Mouse (Mus musculus): ENCODE measurements around the gene Setd1b. TPM values are rescaled to one million over a fixed set of nuclear protein-coding genes. Genes with fewer than 3 reads are reported as not detected.

The Setd1b gene
- polyA plus RNA-seq, 1 experiment from 2014 or later, result 4.5 TPM

- TF ChIP-seq EP300 (optimal IDR thresholded peaks at IDR 0.05) (no peak), CTCF (IDR thresholded peaks at IDR 0.05; ENCODE audit: low read depth) (no peak)
- H3K4me2 ChIP-seq (replicated peaks; ENCODE audit: low read depth), result no peak overlapping the region
- DNase-seq (ENCODE audit: low spot score) (no peak), ATAC-seq (ENCODE audit: low FRiP score, low TSS enrichment) (no peak)
- H3K9ac ChIP-seq (ENCODE audit: low read length), result no peak overlapping the region
- no peaks in the 10 kb centered on the region for H3K9me3 ChIP-seq (ENCODE audit: control insufficient read depth, low read length)
- no peaks in the 10 kb centered on the region for H3K36me3 ChIP-seq (ENCODE audit: control insufficient read depth, insufficient read depth, low read length)
- no peaks in the 10 kb centered on the region for H3K4me1 ChIP-seq (replicated peaks; ENCODE audit: control insufficient read depth, insufficient read depth)
- H3K4me3 ChIP-seq (ENCODE audit: low read depth, low read length), result no peak overlapping the region
- WGBS, result 75% methylated on average over 6 of the region's 6 CpGs
- H3K27ac ChIP-seq (replicated peaks), result no peak overlapping the region
- H3K27me3 ChIP-seq (ENCODE audit: control insufficient read depth, insufficient read depth, low read length), result no peaks in the 10 kb centered on the region
These were observed 39.5 kb downstream of the Setd1b start for GRCm38 (mm10) chr5:123181536-123181935.

- 69% methylated on average over 10 of the region's 10 CpGs for WGBS
- H3K4me2 ChIP-seq (replicated peaks; ENCODE audit: low read depth), result no peak within 1 kb of the TSS
- ATAC-seq (ENCODE audit: low FRiP score, low TSS enrichment), result no peak
These were observed 40.7 kb downstream of the Setd1b start, which contains the start of gene Hpd for GRCm38 (mm10) chr5:123182651-123183050. Gene Hpd, minus strand, starts transcription at chr5:123182727.

GRCm38 (mm10) chr5:123185966-123186365 lies 44.0 kb downstream of the Setd1b start:
- DNase-seq (ENCODE audit: low spot score) (no peak), ATAC-seq (ENCODE audit: low FRiP score, low TSS enrichment) (no peak)
- TF ChIP-seq CTCF (IDR thresholded peaks at IDR 0.05; ENCODE audit: low read depth), result no peak
- TF ChIP-seq EP300 (optimal IDR thresholded peaks at IDR 0.05), result no peak
- H3K9me3 ChIP-seq (ENCODE audit: control insufficient read depth, low read length), result no peaks in the 10 kb centered on the region
- H3K4me2 ChIP-seq (replicated peaks; ENCODE audit: low read depth), result no peak overlapping the region
- H3K27ac ChIP-seq (replicated peaks), result no peak overlapping the region
- H3K27me3 ChIP-seq (ENCODE audit: control insufficient read depth, insufficient read depth, low read length), result no peaks in the 10 kb centered on the region
- no peaks in the 10 kb centered on the region for H3K36me3 ChIP-seq (ENCODE audit: control insufficient read depth, insufficient read depth, low read length)
- no peak overlapping the region for H3K9ac ChIP-seq (ENCODE audit: low read length)
- H3K4me1 ChIP-seq (replicated peaks; ENCODE audit: control insufficient read depth, insufficient read depth), result no peaks in the 10 kb centered on the region
- 66% methylated on average over 6 of the region's 6 CpGs for WGBS
- no peak overlapping the region for H3K4me3 ChIP-seq (ENCODE audit: low read depth, low read length)

More at GRCm38 (mm10) chr5:123182651-123183050, 40.7 kb downstream of the Setd1b start, which contains the start of gene Hpd:
- Histone ChIP-seq H3K27ac (replicated peaks) (no peak within 1 kb of the TSS), H3K27me3 (ENCODE audit: control insufficient read depth, insufficient read depth, low read length) (no peaks in the 10 kb centered on the region), H3K4me3 (ENCODE audit: low read depth, low read length) (no peak within 1 kb of the TSS), H3K9me3 (ENCODE audit: control insufficient read depth, low read length) (no peaks in the 10 kb centered on the region), H3K36me3 (ENCODE audit: control insufficient read depth, insufficient read depth, low read length) (no peaks in the 10 kb centered on the region), H3K4me1 (replicated peaks; ENCODE audit: control insufficient read depth, insufficient read depth) (no peaks in the 10 kb centered on the region), H3K9ac (ENCODE audit: low read length) (no peak within 1 kb of the TSS)
- TF ChIP-seq CTCF (IDR thresholded peaks at IDR 0.05; ENCODE audit: low read depth), result no peak
- TF ChIP-seq EP300 (optimal IDR thresholded peaks at IDR 0.05), result no peak
- no peak for DNase-seq (ENCODE audit: low spot score)

- TF ChIP-seq CTCF (IDR thresholded peaks at IDR 0.05; ENCODE audit: low read depth) (no peak), EP300 (optimal IDR thresholded peaks at IDR 0.05) (no peak)
These were observed 45.3 kb downstream of the Setd1b start for GRCm38 (mm10) chr5:123187306-123187705.

GRCm38 (mm10) chr5:123190912-123191311 lies 48.9 kb downstream of the Setd1b start:
- ATAC-seq (ENCODE audit: low FRiP score, low TSS enrichment) (no peak), DNase-seq (ENCODE audit: low spot score) (no peak)
- WGBS, result 70% methylated on average over 3 of the region's 3 CpGs
- Histone ChIP-seq H3K4me1 (replicated peaks; ENCODE audit: control insufficient read depth, insufficient read depth) (no peaks in the 10 kb centered on the region), H3K27ac (replicated peaks) (no peak overlapping the region), H3K27me3 (ENCODE audit: control insufficient read depth, insufficient read depth, low read length) (no peaks in the 10 kb centered on the region), H3K4me2 (replicated peaks; ENCODE audit: low read depth) (no peak overlapping the region), H3K36me3 (ENCODE audit: control insufficient read depth, insufficient read depth, low read length) (no peaks in the 10 kb centered on the region), H3K9ac (ENCODE audit: low read length) (no peak overlapping the region), H3K9me3 (ENCODE audit: control insufficient read depth, low read length) (no peaks in the 10 kb centered on the region), H3K4me3 (ENCODE audit: low read depth, low read length) (no peak overlapping the region)
- TF ChIP-seq CTCF (IDR thresholded peaks at IDR 0.05; ENCODE audit: low read depth) (no peak), EP300 (optimal IDR thresholded peaks at IDR 0.05) (no peak)

More at GRCm38 (mm10) chr5:123187306-123187705, 45.3 kb downstream of the Setd1b start:
- H3K27me3 ChIP-seq (ENCODE audit: control insufficient read depth, insufficient read depth, low read length), result no peaks in the 10 kb centered on the region
- H3K9ac ChIP-seq (ENCODE audit: low read length), result no peak overlapping the region
- H3K9me3 ChIP-seq (ENCODE audit: control insufficient read depth, low read length), result no peaks in the 10 kb centered on the region
- no peaks in the 10 kb centered on the region for H3K4me1 ChIP-seq (replicated peaks; ENCODE audit: control insufficient read depth, insufficient read depth)
- DNase-seq (ENCODE audit: low spot score) (no peak), ATAC-seq (ENCODE audit: low FRiP score, low TSS enrichment) (no peak)
- no peak overlapping the region for H3K4me3 ChIP-seq (ENCODE audit: low read depth, low read length)
- WGBS, result 90% methylated on average over 3 of the region's 3 CpGs
- H3K27ac ChIP-seq (replicated peaks), result no peak overlapping the region
- H3K4me2 ChIP-seq (replicated peaks; ENCODE audit: low read depth), result no peak overlapping the region
- H3K36me3 ChIP-seq (ENCODE audit: control insufficient read depth, insufficient read depth, low read length), result no peaks in the 10 kb centered on the region

- Histone ChIP-seq H3K27me3 (ENCODE audit: control insufficient read depth, insufficient read depth, low read length) (no peaks in the 10 kb centered on the region), H3K9ac (ENCODE audit: low read length) (no peak overlapping the region), H3K36me3 (ENCODE audit: control insufficient read depth, insufficient read depth, low read length) (no peaks in the 10 kb centered on the region), H3K4me1 (replicated peaks; ENCODE audit: control insufficient read depth, insufficient read depth) (no peaks in the 10 kb centered on the region), H3K4me2 (replicated peaks; ENCODE audit: low read depth) (no peak overlapping the region), H3K4me3 (ENCODE audit: low read depth, low read length) (no peak overlapping the region), H3K27ac (replicated peaks) (no peak overlapping the region), H3K9me3 (ENCODE audit: control insufficient read depth, low read length) (no peaks in the 10 kb centered on the region)
- ATAC-seq (ENCODE audit: low FRiP score, low TSS enrichment) (no peak), DNase-seq (ENCODE audit: low spot score) (no peak)
- 60% methylated on average over 6 of the region's 6 CpGs for WGBS
- TF ChIP-seq CTCF (IDR thresholded peaks at IDR 0.05; ENCODE audit: low read depth), result no peak
- no peak for TF ChIP-seq EP300 (optimal IDR thresholded peaks at IDR 0.05)
These were observed 49.4 kb downstream of the Setd1b start for GRCm38 (mm10) chr5:123191427-123191826.
